Mouse (Mus musculus): ENCODE data around the gene Foxo1. TPM values are rescaled to one million over a fixed set of nuclear protein-coding genes. Genes with fewer than 3 reads are reported as not detected.

Foxo1 gene
- polyA plus RNA-seq, 1 experiment from 2014 or later, result 7.1 TPM

DNA sequence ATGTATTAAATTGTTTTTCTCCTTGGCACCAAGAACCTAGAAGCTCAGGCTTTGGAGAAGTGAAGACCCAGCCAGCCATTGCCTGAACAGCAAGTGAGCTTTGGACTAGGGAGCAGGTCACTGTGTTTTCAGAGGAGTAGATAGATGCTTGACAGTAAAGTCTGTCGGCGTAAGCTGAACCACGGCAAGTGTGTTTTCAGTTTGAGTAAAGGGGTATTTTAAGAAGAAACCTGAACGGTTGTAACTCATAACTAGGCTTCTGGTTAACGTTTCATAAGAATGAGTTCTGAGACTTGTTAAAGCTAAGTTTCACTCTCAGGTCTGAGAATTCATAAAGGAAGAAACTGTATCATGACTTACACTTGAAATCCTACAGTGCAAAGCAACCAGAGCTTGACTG, 3.2 kb downstream of the Foxo1 start:
- no peaks in the 10 kb centered on the region for H3K9me3 ChIP-seq (replicated peaks; ENCODE audit: control insufficient read depth, low read length)
- ATAC-seq (replicated peaks; ENCODE audit: insufficient number of reproducible peaks, low FRiP score, low TSS enrichment), result no peak
- H3K4me2 ChIP-seq, result peak overlapping the region; percentile 86
- H3K27ac ChIP-seq (ENCODE audit: low read depth, low read length), result no peak overlapping the region
- 70% methylated on average over 5 of the region's 5 CpGs for WGBS (ENCODE audit: insufficient replicate concordance)
- H3K36me3 ChIP-seq (ENCODE audit: control insufficient read depth, insufficient read depth, low read length), result no peaks in the 10 kb centered on the region
- peaks cover 14% of the 10 kb centered on the region for H3K4me1 ChIP-seq (ENCODE audit: control insufficient read depth, insufficient read depth, low read length)
- peak overlapping the region; percentile 23 for H3K4me3 ChIP-seq (ENCODE audit: low read depth, low read length)
- H3K27me3 ChIP-seq (ENCODE audit: control insufficient read depth, insufficient read depth, low read length), result no peaks in the 10 kb centered on the region
- no peak overlapping the region for H3K9ac ChIP-seq (ENCODE audit: low read depth, low read length)

GRCm38 (mm10) chr3:52272376-52272865, 4.3 kb downstream of the Foxo1 start:
- H3K4me3 ChIP-seq (ENCODE audit: low read depth, low read length), result no peak overlapping the region
- no peak overlapping the region for H3K27ac ChIP-seq (ENCODE audit: low read depth, low read length)
- peak overlapping the region; percentile 86 for H3K4me2 ChIP-seq
- no peaks in the 10 kb centered on the region for H3K36me3 ChIP-seq (ENCODE audit: control insufficient read depth, insufficient read depth, low read length)
- peaks cover 9% of the 10 kb centered on the region; the same call in 1 of the 2 replicates for H3K4me1 ChIP-seq (ENCODE audit: control insufficient read depth, insufficient read depth, low read length)
- H3K27me3 ChIP-seq (ENCODE audit: control insufficient read depth, insufficient read depth, low read length), result no peaks in the 10 kb centered on the region
- no peak for ATAC-seq (replicated peaks; ENCODE audit: insufficient number of reproducible peaks, low FRiP score, low TSS enrichment)
- WGBS (ENCODE audit: insufficient replicate concordance), result 62% methylated on average over 8 of the region's 8 CpGs
- H3K9ac ChIP-seq (ENCODE audit: low read depth, low read length), result no peak overlapping the region
- no peaks in the 10 kb centered on the region for H3K9me3 ChIP-seq (replicated peaks; ENCODE audit: control insufficient read depth, low read length)

DNA sequence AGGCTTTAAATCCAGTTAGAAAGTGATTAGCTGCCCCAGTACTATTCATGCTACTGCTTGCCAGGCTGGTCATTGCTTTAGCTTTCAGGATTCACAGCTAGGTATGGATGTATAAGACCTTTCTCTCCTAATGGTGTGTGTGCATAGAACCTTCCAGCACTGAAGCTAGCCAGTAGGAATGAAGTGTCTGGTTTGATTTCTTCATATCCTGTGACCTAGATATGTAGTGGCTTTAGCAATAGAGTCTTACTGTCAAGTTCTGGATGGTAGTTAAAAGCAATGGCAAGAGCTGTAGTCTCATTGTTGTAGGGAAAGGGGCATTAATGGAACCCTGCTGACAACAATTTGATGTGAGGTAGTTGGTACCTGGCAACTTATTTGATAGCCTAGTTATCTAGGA, 6.3 kb downstream of the Foxo1 start:
- Histone ChIP-seq H3K27me3 (ENCODE audit: control insufficient read depth, insufficient read depth, low read length) (no peaks in the 10 kb centered on the region), H3K4me2 (no peak overlapping the region), H3K9ac (ENCODE audit: low read depth, low read length) (no peak overlapping the region), H3K36me3 (ENCODE audit: control insufficient read depth, insufficient read depth, low read length) (no peaks in the 10 kb centered on the region), H3K27ac (ENCODE audit: low read depth, low read length) (no peak overlapping the region), H3K9me3 (replicated peaks; ENCODE audit: control insufficient read depth, low read length) (no peaks in the 10 kb centered on the region), H3K4me1 (ENCODE audit: control insufficient read depth, insufficient read depth, low read length) (peaks cover 9% of the 10 kb centered on the region; the same call in 1 of the 2 replicates), H3K4me3 (ENCODE audit: low read depth, low read length) (no peak overlapping the region)
- ATAC-seq (replicated peaks; ENCODE audit: insufficient number of reproducible peaks, low FRiP score, low TSS enrichment), result no peak

DNA sequence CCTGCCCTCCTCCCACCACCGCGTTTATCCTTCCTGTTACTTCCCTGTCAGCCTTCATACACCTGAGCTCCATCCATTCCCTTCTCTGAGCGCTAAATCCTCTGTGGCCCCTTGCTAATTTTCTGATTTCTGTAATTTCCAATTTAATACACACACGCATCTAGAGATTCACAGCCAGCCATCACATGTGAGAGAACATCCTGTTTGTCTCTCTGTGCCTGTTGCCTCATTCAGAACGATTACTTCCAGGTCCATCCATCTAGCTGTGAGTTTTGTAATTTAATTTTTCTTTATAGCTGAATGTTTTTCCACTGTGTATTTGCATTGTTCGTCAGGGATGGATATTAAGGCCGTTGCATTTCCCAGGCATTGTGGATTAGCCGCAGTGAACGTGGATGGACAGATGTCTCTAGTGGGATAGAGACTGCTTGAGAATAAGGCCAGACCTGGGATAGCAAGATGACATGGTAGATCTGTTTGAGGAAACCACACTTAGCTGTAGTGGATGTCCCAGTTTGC, 7.0 kb downstream of the Foxo1 start:
- H3K4me2 ChIP-seq, result no peak overlapping the region
- H3K4me3 ChIP-seq (ENCODE audit: low read depth, low read length), result no peak overlapping the region
- no peak overlapping the region for H3K27ac ChIP-seq (ENCODE audit: low read depth, low read length)
- ATAC-seq (replicated peaks; ENCODE audit: insufficient number of reproducible peaks, low FRiP score, low TSS enrichment), result no peak
- H3K36me3 ChIP-seq (ENCODE audit: control insufficient read depth, insufficient read depth, low read length), result no peaks in the 10 kb centered on the region
- H3K9ac ChIP-seq (ENCODE audit: low read depth, low read length), result no peak overlapping the region
- no peaks in the 10 kb centered on the region for H3K27me3 ChIP-seq (ENCODE audit: control insufficient read depth, insufficient read depth, low read length)
- no peaks in the 10 kb centered on the region for H3K9me3 ChIP-seq (replicated peaks; ENCODE audit: control insufficient read depth, low read length)
- peaks cover 9% of the 10 kb centered on the region; the same call in 1 of the 2 replicates for H3K4me1 ChIP-seq (ENCODE audit: control insufficient read depth, insufficient read depth, low read length)
- WGBS (ENCODE audit: insufficient replicate concordance), result 83% methylated on average over 9 of the region's 9 CpGs

GRCm38 (mm10) chr3:52280681-52281080, 12.5 kb downstream of the Foxo1 start:
- ATAC-seq (replicated peaks; ENCODE audit: insufficient number of reproducible peaks, low FRiP score, low TSS enrichment), result no peak
- Histone ChIP-seq H3K4me1 (ENCODE audit: control insufficient read depth, insufficient read depth, low read length) (peaks cover 6% of the 10 kb centered on the region), H3K27ac (ENCODE audit: low read depth, low read length) (no peak overlapping the region), H3K9ac (ENCODE audit: low read depth, low read length) (no peak overlapping the region), H3K27me3 (ENCODE audit: control insufficient read depth, insufficient read depth, low read length) (no peaks in the 10 kb centered on the region), H3K36me3 (ENCODE audit: control insufficient read depth, insufficient read depth, low read length) (no peaks in the 10 kb centered on the region), H3K9me3 (replicated peaks; ENCODE audit: control insufficient read depth, low read length) (no peaks in the 10 kb centered on the region), H3K4me3 (ENCODE audit: low read depth, low read length) (no peak overlapping the region), H3K4me2 (no peak overlapping the region)
- 84% methylated on average over 1 of the region's 1 CpGs for WGBS (ENCODE audit: insufficient replicate concordance)

DNA sequence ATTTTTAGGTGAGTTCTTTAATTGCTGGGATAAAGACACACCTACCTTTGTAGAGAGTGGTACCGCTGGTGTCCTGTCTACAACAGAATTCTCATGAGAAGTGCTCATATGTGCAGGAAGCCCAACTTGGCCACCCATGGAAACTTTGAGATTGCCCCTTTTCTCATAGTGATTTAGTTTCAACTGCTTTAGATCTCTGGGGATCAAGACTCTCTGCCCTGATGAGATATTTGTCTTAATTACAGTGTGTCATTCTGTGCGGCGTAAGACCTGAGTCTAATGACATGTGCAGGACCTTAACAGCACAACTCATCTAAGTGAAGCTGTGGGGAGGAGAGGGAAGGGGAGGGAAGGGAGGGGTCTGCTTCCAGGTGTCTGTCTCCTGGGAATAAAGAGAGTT, 13.7 kb downstream of the Foxo1 start:
- Histone ChIP-seq H3K9ac (ENCODE audit: low read depth, low read length) (no peak overlapping the region), H3K4me3 (ENCODE audit: low read depth, low read length) (no peak overlapping the region), H3K4me2 (no peak overlapping the region), H3K27me3 (ENCODE audit: control insufficient read depth, insufficient read depth, low read length) (no peaks in the 10 kb centered on the region), H3K36me3 (ENCODE audit: control insufficient read depth, insufficient read depth, low read length) (no peaks in the 10 kb centered on the region), H3K27ac (ENCODE audit: low read depth, low read length) (no peak overlapping the region), H3K9me3 (replicated peaks; ENCODE audit: control insufficient read depth, low read length) (no peaks in the 10 kb centered on the region), H3K4me1 (ENCODE audit: control insufficient read depth, insufficient read depth, low read length) (peaks cover 6% of the 10 kb centered on the region)
- no peak for ATAC-seq (replicated peaks; ENCODE audit: insufficient number of reproducible peaks, low FRiP score, low TSS enrichment)
- 77% methylated on average over 3 of the region's 3 CpGs for WGBS (ENCODE audit: insufficient replicate concordance)

DNA sequence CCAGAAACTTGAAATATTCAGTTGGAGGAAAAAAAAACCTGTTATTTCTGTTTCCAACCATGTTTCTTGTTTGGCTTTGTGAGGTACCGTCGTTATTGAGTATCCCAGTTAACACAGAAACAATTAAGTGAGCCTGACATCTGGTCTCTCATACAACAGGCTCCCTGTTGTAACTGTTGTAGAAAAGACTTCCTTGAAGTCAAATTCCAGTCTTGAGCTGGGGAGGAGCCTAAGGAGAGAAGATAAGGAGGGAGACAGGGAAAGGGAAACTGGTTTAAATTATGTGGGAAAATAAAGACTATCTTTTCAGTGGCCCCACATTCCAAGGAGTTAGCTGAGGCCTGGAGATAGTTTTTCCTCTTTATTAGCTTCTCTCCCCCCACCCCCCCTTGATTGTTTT, 14.2 kb downstream of the Foxo1 start:
- no peak overlapping the region for H3K4me2 ChIP-seq
- H3K36me3 ChIP-seq (ENCODE audit: control insufficient read depth, insufficient read depth, low read length), result no peaks in the 10 kb centered on the region
- H3K9me3 ChIP-seq (replicated peaks; ENCODE audit: control insufficient read depth, low read length), result no peaks in the 10 kb centered on the region
- no peak overlapping the region for H3K4me3 ChIP-seq (ENCODE audit: low read depth, low read length)
- ATAC-seq (replicated peaks; ENCODE audit: insufficient number of reproducible peaks, low FRiP score, low TSS enrichment), result no peak
- H3K27ac ChIP-seq (ENCODE audit: low read depth, low read length), result no peak overlapping the region
- WGBS (ENCODE audit: insufficient replicate concordance), result 44% methylated on average over 2 of the region's 2 CpGs
- H3K4me1 ChIP-seq (ENCODE audit: control insufficient read depth, insufficient read depth, low read length), result peaks cover 6% of the 10 kb centered on the region
- H3K27me3 ChIP-seq (ENCODE audit: control insufficient read depth, insufficient read depth, low read length), result no peaks in the 10 kb centered on the region
- H3K9ac ChIP-seq (ENCODE audit: low read depth, low read length), result no peak overlapping the region

DNA sequence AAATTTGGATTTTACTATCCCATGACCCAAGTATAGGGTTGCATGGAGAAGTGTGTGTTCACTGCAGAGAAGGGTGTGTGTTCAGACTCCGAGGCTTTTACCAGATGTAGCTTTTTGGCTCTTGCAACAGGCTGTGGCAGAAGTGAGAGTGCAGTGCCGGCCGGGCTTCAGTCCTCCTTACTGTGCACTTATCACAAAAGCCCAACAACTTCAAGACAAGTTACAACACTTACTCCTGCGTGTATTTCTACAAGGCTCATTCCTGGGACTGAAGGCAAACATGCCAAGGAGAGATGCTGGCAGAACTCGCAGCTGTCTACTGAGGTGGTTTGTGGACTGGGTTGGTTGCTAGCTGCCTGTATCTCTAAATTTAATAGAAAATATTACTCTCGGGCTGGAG, 15.4 kb downstream of the Foxo1 start:
- ATAC-seq (replicated peaks; ENCODE audit: insufficient number of reproducible peaks, low FRiP score, low TSS enrichment), result no peak
- no peak overlapping the region for H3K9ac ChIP-seq (ENCODE audit: low read depth, low read length)
- no peak overlapping the region for H3K27ac ChIP-seq (ENCODE audit: low read depth, low read length)
- no peak overlapping the region for H3K4me3 ChIP-seq (ENCODE audit: low read depth, low read length)
- no peak overlapping the region for H3K4me2 ChIP-seq
- H3K27me3 ChIP-seq (ENCODE audit: control insufficient read depth, insufficient read depth, low read length), result no peaks in the 10 kb centered on the region
- peaks cover 6% of the 10 kb centered on the region for H3K4me1 ChIP-seq (ENCODE audit: control insufficient read depth, insufficient read depth, low read length)
- no peaks in the 10 kb centered on the region for H3K36me3 ChIP-seq (ENCODE audit: control insufficient read depth, insufficient read depth, low read length)
- H3K9me3 ChIP-seq (replicated peaks; ENCODE audit: control insufficient read depth, low read length), result no peaks in the 10 kb centered on the region
- WGBS (ENCODE audit: insufficient replicate concordance), result 75% methylated on average over 6 of the region's 6 CpGs

DNA sequence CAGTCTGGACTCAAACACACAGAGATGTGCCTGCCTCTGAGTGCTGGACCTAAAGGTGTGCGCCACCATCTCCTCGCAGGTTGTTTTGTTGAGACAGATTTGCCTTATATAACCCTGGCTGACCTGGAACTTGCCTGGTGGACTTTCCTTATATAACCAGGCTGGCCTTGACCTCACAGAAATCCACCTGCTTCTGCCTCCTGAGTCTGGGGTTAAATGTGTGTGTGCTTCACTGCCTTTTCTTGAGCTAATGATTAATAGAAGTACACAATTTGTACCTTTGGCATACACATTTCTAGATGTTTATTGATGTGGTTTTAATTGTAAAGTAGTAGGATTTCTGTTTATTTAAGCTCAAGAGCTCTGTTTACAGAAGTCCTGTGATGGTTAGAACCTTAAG, 22.7 kb downstream of the Foxo1 start:
- Histone ChIP-seq H3K9ac (ENCODE audit: low read depth, low read length) (no peak overlapping the region), H3K9me3 (replicated peaks; ENCODE audit: control insufficient read depth, low read length) (no peaks in the 10 kb centered on the region), H3K36me3 (ENCODE audit: control insufficient read depth, insufficient read depth, low read length) (no peaks in the 10 kb centered on the region), H3K4me2 (no peak overlapping the region), H3K27ac (ENCODE audit: low read depth, low read length) (no peak overlapping the region), H3K4me1 (ENCODE audit: control insufficient read depth, insufficient read depth, low read length) (peaks cover 9% of the 10 kb centered on the region), H3K27me3 (ENCODE audit: control insufficient read depth, insufficient read depth, low read length) (no peaks in the 10 kb centered on the region), H3K4me3 (ENCODE audit: low read depth, low read length) (no peak overlapping the region)
- ATAC-seq (replicated peaks; ENCODE audit: insufficient number of reproducible peaks, low FRiP score, low TSS enrichment), result no peak
- 84% methylated on average over 2 of the region's 2 CpGs for WGBS (ENCODE audit: insufficient replicate concordance)

Measured in heart, embryonic 11.5 days (tissue).